Mouse (Mus musculus): ENCODE measurements around the gene Lrp6. TPM values are rescaled to one million over a fixed set of nuclear protein-coding genes. Genes with fewer than 3 reads are reported as not detected.

Gene Lrp6
- total RNA-seq, 2 experiments from 2014 or later, result 56.1 to 58.4 TPM

Other genes starting within 250 kb of the Lrp6 start
- not detected for gene Bcl2l14, start 170.6 kb downstream of the Lrp6 start, total RNA-seq (2021)
- gene Mansc1, start 65.5 kb upstream of the Lrp6 start, total RNA-seq (2021), result 1 to 10 TPM; 5.5 to 5.8 TPM
- gene Borcs5, start 72.5 kb upstream of the Lrp6 start, total RNA-seq (2021), result 10 to 100 TPM; 31.9 to 32.9 TPM
- gene Dusp16, start 225.7 kb upstream of the Lrp6 start, total RNA-seq (2021), result 1 to 10 TPM; 8.6 to 9.5 TPM

All from layer of hippocampus, postnatal 14 days (tissue).